ENCODE assay signal across 20 mouse cellular contexts in the genomic region with DNA sequence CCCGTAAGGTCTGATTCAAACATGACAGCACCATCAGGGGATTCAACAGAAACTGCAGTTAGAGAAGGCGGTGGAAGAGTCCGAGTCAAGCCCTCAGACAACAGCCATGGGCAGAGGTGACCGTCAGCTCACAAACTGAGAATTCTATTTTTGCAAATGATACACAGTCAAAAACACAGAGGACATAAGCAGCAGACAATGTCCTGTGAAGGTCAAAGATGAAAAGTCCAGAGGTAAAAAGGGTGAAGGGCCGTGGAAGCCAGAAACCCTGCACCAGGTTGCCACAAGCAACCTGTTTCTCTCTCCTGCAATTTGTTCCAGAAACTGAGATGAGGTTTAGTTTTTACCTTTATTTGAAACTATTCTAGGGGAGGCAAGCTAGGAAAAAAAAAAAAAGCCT. TPM values are rescaled to one million over a fixed set of nuclear protein-coding genes. Genes with fewer than 3 reads are reported as not detected.
DNase-seq lines count a peak whose midpoint lies in the region; ATAC-seq and TF ChIP-seq lines count a peak whose summit lies in the region.
"Had no signal": no experiment of that assay in that cellular context is flagged by ENCODE, and none has a peak within 500 bp of the region (broad histone marks: within the 10 kb centered on the region; RNA-seq: fewer than 3 reads in every experiment).

No protein-coding gene starts in this region.

- no peak for TF ChIP-seq POLR2A in heart, adult 2 months (IDR thresholded peaks at IDR 0.05; ENCODE audit: insufficient read depth, low read depth, low read length)

- intact Hi-C loops in heart, adult 2 months (cut with DNase I) = no loop called here
- intact Hi-C loops in heart, postnatal 36 days (cut with DNase I) = no loop called here

- H3K4me1 ChIP-seq in heart, adult 2 months (ENCODE audit: control insufficient read depth, insufficient read depth, low read length) = peaks cover 5% of the 10 kb centered on the region
- peaks cover 30% of the 10 kb centered on the region for H3K4me1 ChIP-seq in heart, embryonic 13.5 days
- H3K4me1 ChIP-seq: embryonic facial prominence, embryonic 15.5 days; forebrain, embryonic 10.5 days; hindbrain, embryonic 12.5 days had no signal

- no peak for TF ChIP-seq EP300 in heart, adult 2 months (IDR thresholded peaks at IDR 0.05; ENCODE audit: insufficient read depth, low read depth, low read length)

- H3K9ac ChIP-seq in heart, adult 2 months (ENCODE audit: low read depth, low read length) = no peak overlapping the region
- no peak overlapping the region for H3K9ac ChIP-seq in heart, embryonic 13.5 days
- H3K9ac ChIP-seq: embryonic facial prominence, embryonic 15.5 days; hindbrain, embryonic 12.5 days had no signal

- no peak overlapping the region for H3K4me3 ChIP-seq in heart, adult 2 months
- no peak overlapping the region for H3K4me3 ChIP-seq in heart, embryonic 13.5 days
- H3K4me3 ChIP-seq: embryonic facial prominence, embryonic 15.5 days; erythroblast, embryonic 14.5 days; forebrain, embryonic 10.5 days; gastrocnemius, adult 2 months; hindbrain, embryonic 12.5 days had no signal

- no peaks in the 10 kb centered on the region for H3K27me3 ChIP-seq in heart, adult 2 months (ENCODE audit: control insufficient read depth, insufficient read depth, low read length)
- no peaks in the 10 kb centered on the region for H3K27me3 ChIP-seq in heart, embryonic 13.5 days (replicated peaks)
- H3K27me3 ChIP-seq: embryonic facial prominence, embryonic 15.5 days; hindbrain, embryonic 12.5 days had no signal

- DNase-seq in heart, adult 2 months = no peak
- no peak for DNase-seq in heart, postnatal 36 days
- DNase-seq in heart, postnatal 4 days = no peak
- peak; percentile 34 for DNase-seq in kidney, adult 9 months
- no peak for DNase-seq in kidney, postnatal 36 days
- no peak for DNase-seq in urinary bladder, postnatal 4 days (ENCODE audit: low spot score in 2 of 2)
- DNase-seq: adrenal gland, postnatal 10 days; cerebellum, adult 11 months; cerebellum, adult 8-10 months; embryo, embryonic 11 days had no signal

- H3K4me2 ChIP-seq in heart, embryonic 13.5 days = no peak overlapping the region
- H3K4me2 ChIP-seq: embryonic facial prominence, embryonic 15.5 days; hindbrain, embryonic 12.5 days had no signal

- H3K36me3 ChIP-seq in heart, adult 2 months (ENCODE audit: control insufficient read depth, insufficient read depth, low read length) = peaks cover 18% of the 10 kb centered on the region
- H3K36me3 ChIP-seq in heart, embryonic 13.5 days = peaks cover 43% of the 10 kb centered on the region
- H3K36me3 ChIP-seq: embryonic facial prominence, embryonic 15.5 days; forebrain, embryonic 10.5 days; hindbrain, embryonic 12.5 days had no signal

- ATAC-seq in heart, embryonic 13.5 days (ENCODE audit: extremely low read depth, insufficient number of reproducible peaks, low FRiP score, low TSS enrichment) = no peak
- ATAC-seq: forebrain, embryonic 14.5 days; hindbrain, embryonic 16.5 days; inflammation-experienced regulatory T-cells, adult 6 months had no signal

- no peak for TF ChIP-seq CTCF in heart, adult 2 months (IDR thresholded peaks at IDR 0.05)

- H3K9me3 ChIP-seq in heart, embryonic 13.5 days = no peaks in the 10 kb centered on the region
- H3K9me3 ChIP-seq: embryonic facial prominence, embryonic 15.5 days; forebrain, embryonic 10.5 days; hindbrain, embryonic 12.5 days had no signal

- no peaks in the 10 kb centered on the region for H3K79me2 ChIP-seq in heart, adult 2 months (replicated peaks; ENCODE audit: control insufficient read depth, insufficient read depth, low read length)

- H3K27ac ChIP-seq in heart, adult 2 months = peak overlapping the region; percentile 73
- peak overlapping the region; percentile 66 for H3K27ac ChIP-seq in heart, embryonic 13.5 days (replicated peaks)
- H3K27ac ChIP-seq: embryonic facial prominence, embryonic 15.5 days; forebrain, embryonic 10.5 days; hindbrain, embryonic 12.5 days had no signal

- 70% methylated on average over 5 of the region's 5 CpGs for WGBS in heart, adult 2 months
- 60% methylated on average over 5 of the region's 5 CpGs for WGBS in heart, embryonic 13.5 days

RNA-seq across cellular contexts. Expression of gene Ccdc141, which starts 57.4 kb away (rescaled TPM):
- total RNA-seq in heart, adult 2 months (2021) = 100 to 1,000 TPM; 182 to 189 TPM
- 35.6 and 50.8 TPM in 2 replicates for polyA plus RNA-seq in heart, adult 2 months (2012; rRNA removed)
- total RNA-seq in heart, postnatal 36 days (2021) = 100 to 1,000 TPM; 196 to 201 TPM
- polyA plus RNA-seq in heart, embryonic 13.5 days (2015; fragmentation: Nextera tagmentation; extraction: Ambion mirVana) = 156 and 170 TPM in 2 replicates
- 100 to 1,000 TPM; 228 to 229 TPM for total RNA-seq in heart, postnatal 4 days (2021)
- total RNA-seq: granulocyte monocyte progenitor cell, adult 5-6 weeks had no signal
